Mouse (Mus musculus) cortical plate, adult 2 months (tissue): Measurements from ENCODE around the gene Kcnma1.

Experiments used
- CTCF ChIP-seq: fragments of 200-500 bp; IDR thresholded peaks from 2 replicates; pipeline ENCODE4 v1.5.1; 2011; ENCODE audit warnings: mild to moderate bottlenecking, control low read depth, low read length; ENCODE audit not compliant: insufficient read depth; ENCODE audit errors: extremely low read depth
- POLR2A ChIP-seq: fragments of 200-500 bp; IDR thresholded peaks from 2 replicates; pipeline ENCODE4 v1.6.1; 2011; ENCODE audit warnings: mild to moderate bottlenecking, low read length, control low read depth; ENCODE audit not compliant: insufficient read depth; ENCODE audit errors: extremely low read depth

GRCm38 (mm10) chr14:23391566-23391965 lies 622.7 kb downstream of the Kcnma1 start:
- TF ChIP-seq CTCF (no peak), POLR2A (no peak)
